19 mouse cellular contexts compared by ENCODE assay signal in the genomic region with DNA sequence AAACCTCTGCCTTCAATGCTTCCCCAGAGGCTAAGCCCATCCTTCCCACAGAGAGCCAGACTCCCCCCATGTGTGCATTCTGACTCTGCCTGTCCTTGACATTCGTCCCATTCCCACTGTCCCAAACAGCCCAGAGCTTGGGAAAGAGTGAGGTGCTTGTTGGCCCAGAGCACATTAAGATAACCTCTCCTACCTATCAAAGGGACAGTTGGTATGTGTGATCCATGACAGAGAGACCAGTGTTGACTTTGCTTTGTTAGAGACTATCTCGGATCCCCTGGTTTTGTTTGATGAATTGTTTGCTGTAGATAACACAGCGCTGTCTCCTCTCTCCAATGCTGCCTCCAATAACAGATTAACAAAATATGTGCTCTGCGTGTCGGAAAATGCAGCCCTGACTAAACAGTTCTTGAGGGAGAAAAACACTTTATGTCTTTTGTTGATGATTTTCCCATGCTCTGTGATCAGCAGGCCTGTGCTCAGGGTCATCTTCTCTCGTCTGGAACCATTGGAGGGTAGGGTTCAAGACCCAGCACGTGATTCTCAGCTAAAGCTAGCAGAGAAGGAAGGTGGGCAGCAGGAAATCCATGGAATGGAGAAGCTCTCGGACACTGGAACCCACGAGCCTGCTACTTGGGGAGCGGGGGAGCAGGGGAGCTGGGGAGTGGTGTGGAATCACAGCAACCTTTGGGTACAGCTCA.
DNase-seq lines count a peak whose midpoint lies in the region; ATAC-seq and TF ChIP-seq lines count a peak whose summit lies in the region.
"Had no signal": no experiment of that assay in that cellular context is flagged by ENCODE, and none has a peak within 500 bp of the region (broad histone marks: within the 10 kb centered on the region; RNA-seq: fewer than 3 reads in every experiment).

No protein-coding gene starts in this region.

- no peak overlapping the region for H3K9ac ChIP-seq in heart, embryonic 14.5 days (ENCODE audit: low read length)
- H3K9ac ChIP-seq in stomach, embryonic 14.5 days (replicated peaks; ENCODE audit: low read depth, low read length): no peak overlapping the region
- no peak overlapping the region for H3K9ac ChIP-seq in stomach, postnatal 0 days (ENCODE audit: low read length)
- H3K9ac ChIP-seq in liver, embryonic 14.5 days (replicated peaks): no peak overlapping the region
- H3K9ac ChIP-seq in hindbrain, embryonic 14.5 days: no peak overlapping the region
- no peak overlapping the region for H3K9ac ChIP-seq in intestine, embryonic 15.5 days
- H3K9ac ChIP-seq: embryonic facial prominence, embryonic 15.5 days; kidney, embryonic 15.5 days; neural tube, embryonic 12.5 days had no signal

- H3K27me3 ChIP-seq in heart, embryonic 14.5 days (ENCODE audit: control insufficient read depth, insufficient read depth, low read length): no peaks in the 10 kb centered on the region
- H3K27me3 ChIP-seq in stomach, embryonic 14.5 days (ENCODE audit: control insufficient read depth, insufficient read depth, low read length): no peaks in the 10 kb centered on the region
- no peaks in the 10 kb centered on the region for H3K27me3 ChIP-seq in stomach, postnatal 0 days (ENCODE audit: control insufficient read depth, insufficient read depth, low read length)
- H3K27me3 ChIP-seq in liver, embryonic 14.5 days (ENCODE audit: control insufficient read depth, insufficient read depth, low read length): no peaks in the 10 kb centered on the region
- H3K27me3 ChIP-seq in hindbrain, embryonic 14.5 days (ENCODE audit: control insufficient read depth, insufficient read depth, low read length): no peaks in the 10 kb centered on the region
- H3K27me3 ChIP-seq in intestine, embryonic 15.5 days (replicated peaks): no peaks in the 10 kb centered on the region
- H3K27me3 ChIP-seq: embryonic facial prominence, embryonic 15.5 days; kidney, embryonic 15.5 days; neural tube, embryonic 12.5 days had no signal

- DNase-seq in heart, adult 9 months (ENCODE audit: low spot score in 2 of 2): no peak
- DNase-seq in stomach, postnatal 0 days (ENCODE audit: low spot score): no peak
- DNase-seq in liver, embryonic 14.5 days (ENCODE audit: low read depth in 3 of 3, low spot score in 3 of 3): peak; percentile 6 to 25 (median 24)
- no peak for DNase-seq in hindbrain, embryonic 14.5 days (ENCODE audit: low spot score)
- DNase-seq: cerebellum, adult 18-20 months; cerebellum, postnatal 36 days; gastrocnemius, adult 2 months; right cerebral cortex, postnatal 14 days; spleen, adult 18-20 months had no signal

- no peak for TF ChIP-seq EP300 in stomach, postnatal 0 days (optimal IDR thresholded peaks at IDR 0.05)
- no peak for TF ChIP-seq EP300 in liver, embryonic 14.5 days (IDR thresholded peaks at IDR 0.05; ENCODE audit: low read depth)

- H3K4me3 ChIP-seq in heart, embryonic 14.5 days (ENCODE audit: control insufficient read depth in 1 of 2, insufficient read depth in 1 of 2, low read depth in 1 of 2, low read length in 2 of 2): no peak overlapping the region
- H3K4me3 ChIP-seq in stomach, embryonic 14.5 days (ENCODE audit: low read depth, low read length): no peak overlapping the region
- H3K4me3 ChIP-seq in stomach, postnatal 0 days (ENCODE audit: low read depth, low read length): no peak overlapping the region
- H3K4me3 ChIP-seq in liver, embryonic 14.5 days (ENCODE audit: insufficient read depth in 1 of 2, low read depth in 2 of 2, low read length in 2 of 2): no peak overlapping the region
- H3K4me3 ChIP-seq in hindbrain, embryonic 14.5 days (replicated peaks; ENCODE audit: low read length): no peak overlapping the region
- H3K4me3 ChIP-seq in intestine, embryonic 15.5 days (replicated peaks): no peak overlapping the region
- H3K4me3 ChIP-seq: embryonic facial prominence, embryonic 15.5 days; gastrocnemius, adult 2 months; kidney, embryonic 15.5 days; midbrain, embryonic 10.5 days; neural tube, embryonic 12.5 days had no signal

- no peak for TF ChIP-seq CTCF in stomach, postnatal 0 days (IDR thresholded peaks at IDR 0.05; ENCODE audit: low read depth)
- TF ChIP-seq CTCF in liver, embryonic 14.5 days (IDR thresholded peaks at IDR 0.05; ENCODE audit: low read depth): no peak

- no peaks in the 10 kb centered on the region for H3K9me3 ChIP-seq in heart, embryonic 14.5 days (ENCODE audit: control insufficient read depth, low read length)
- no peaks in the 10 kb centered on the region for H3K9me3 ChIP-seq in stomach, embryonic 14.5 days (ENCODE audit: control insufficient read depth, low read depth, low read length)
- no peaks in the 10 kb centered on the region for H3K9me3 ChIP-seq in stomach, postnatal 0 days (ENCODE audit: control insufficient read depth, low read length)
- H3K9me3 ChIP-seq in liver, embryonic 14.5 days (ENCODE audit: control insufficient read depth, low read length): no peaks in the 10 kb centered on the region
- H3K9me3 ChIP-seq in hindbrain, embryonic 14.5 days (ENCODE audit: control insufficient read depth, low read length): no peaks in the 10 kb centered on the region
- H3K9me3 ChIP-seq in intestine, embryonic 15.5 days: no peaks in the 10 kb centered on the region
- H3K9me3 ChIP-seq: embryonic facial prominence, embryonic 15.5 days; kidney, embryonic 15.5 days; midbrain, embryonic 10.5 days; neural tube, embryonic 12.5 days had no signal

- peak overlapping the region in 1 of 2 experiments; percentile 28; a peak in 1 of 4 replicates for H3K27ac ChIP-seq in heart, embryonic 14.5 days (replicated peaks in 1 of 2; ENCODE audit: control insufficient read depth in 1 of 2, insufficient read depth in 1 of 2, low read depth in 2 of 2, low read length in 2 of 2)
- H3K27ac ChIP-seq in stomach, embryonic 14.5 days (ENCODE audit: low read length): no peak overlapping the region
- no peak overlapping the region for H3K27ac ChIP-seq in stomach, postnatal 0 days (replicated peaks)
- no peak overlapping the region for H3K27ac ChIP-seq in liver, embryonic 14.5 days
- no peak overlapping the region for H3K27ac ChIP-seq in hindbrain, embryonic 14.5 days
- no peak overlapping the region for H3K27ac ChIP-seq in intestine, embryonic 15.5 days
- H3K27ac ChIP-seq: embryonic facial prominence, embryonic 15.5 days; gastrocnemius, adult 2 months; kidney, embryonic 15.5 days; macrophage; midbrain, embryonic 10.5 days; neural tube, embryonic 12.5 days had no signal

- WGBS in heart, embryonic 14.5 days: 48% methylated on average over 10 of the region's 10 CpGs
- 51% methylated on average over 10 of the region's 10 CpGs for WGBS in stomach, embryonic 14.5 days
- 46% methylated on average over 10 of the region's 10 CpGs for WGBS in stomach, postnatal 0 days
- WGBS in liver, embryonic 14.5 days (ENCODE audit: insufficient replicate concordance): 52% methylated on average over 10 of the region's 10 CpGs
- 79% methylated on average over 10 of the region's 10 CpGs for WGBS in hindbrain, embryonic 14.5 days
- WGBS in intestine, embryonic 15.5 days: 47% methylated on average over 10 of the region's 10 CpGs

- H3K4me2 ChIP-seq in heart, embryonic 14.5 days (ENCODE audit: low read length): no peak overlapping the region
- no peak overlapping the region for H3K4me2 ChIP-seq in stomach, embryonic 14.5 days (replicated peaks; ENCODE audit: low read depth, low read length)
- no peak overlapping the region for H3K4me2 ChIP-seq in stomach, postnatal 0 days (replicated peaks; ENCODE audit: low read depth)
- H3K4me2 ChIP-seq in liver, embryonic 14.5 days (ENCODE audit: low read depth): no peak overlapping the region
- no peak overlapping the region for H3K4me2 ChIP-seq in hindbrain, embryonic 14.5 days (replicated peaks)
- H3K4me2 ChIP-seq in intestine, embryonic 15.5 days (replicated peaks): no peak overlapping the region
- H3K4me2 ChIP-seq: embryonic facial prominence, embryonic 15.5 days; kidney, embryonic 15.5 days; neural tube, embryonic 12.5 days had no signal

- peak; percentile 71 for ATAC-seq in heart, embryonic 14.5 days (ENCODE audit: insufficient number of reproducible peaks, insufficient read depth, low FRiP score, low read depth)
- ATAC-seq in stomach, embryonic 14.5 days (ENCODE audit: insufficient number of reproducible peaks, insufficient read depth, low FRiP score, low read depth): 0 out of 2 replicates have a peak, but pooled peaks have one; percentile 46
- no peak for ATAC-seq in stomach, postnatal 0 days (ENCODE audit: low FRiP score, low TSS enrichment)
- peak; percentile 80 for ATAC-seq in liver, embryonic 14.5 days (ENCODE audit: insufficient read depth)
- ATAC-seq in hindbrain, embryonic 14.5 days (ENCODE audit: low FRiP score): no peak
- ATAC-seq in intestine, embryonic 15.5 days: no peak
- ATAC-seq: hindbrain, embryonic 16.5 days; intestine, postnatal 0 days had no signal

- H3K4me1 ChIP-seq in heart, embryonic 14.5 days (ENCODE audit: control insufficient read depth in 2 of 2, insufficient read depth in 2 of 2, low read length in 2 of 2): no peaks in the 10 kb centered on the region
- H3K4me1 ChIP-seq in stomach, embryonic 14.5 days (ENCODE audit: control insufficient read depth, insufficient read depth, low read length): no peaks in the 10 kb centered on the region
- H3K4me1 ChIP-seq in stomach, postnatal 0 days (replicated peaks; ENCODE audit: control insufficient read depth, insufficient read depth): no peaks in the 10 kb centered on the region
- H3K4me1 ChIP-seq in liver, embryonic 14.5 days (replicated peaks; ENCODE audit: control insufficient read depth in 2 of 2, insufficient read depth in 2 of 2, low read length in 1 of 2): peaks cover 0 to 2% of the 10 kb centered on the region in 2 experiments; a peak in 1 of 4 replicates
- H3K4me1 ChIP-seq in hindbrain, embryonic 14.5 days (replicated peaks; ENCODE audit: control insufficient read depth, insufficient read depth, low read length): no peaks in the 10 kb centered on the region
- no peaks in the 10 kb centered on the region for H3K4me1 ChIP-seq in intestine, embryonic 15.5 days (replicated peaks)
- H3K4me1 ChIP-seq: embryonic facial prominence, embryonic 15.5 days; kidney, embryonic 15.5 days; midbrain, embryonic 10.5 days; neural tube, embryonic 12.5 days had no signal

- no peaks in the 10 kb centered on the region for H3K36me3 ChIP-seq in heart, embryonic 14.5 days (ENCODE audit: control insufficient read depth, insufficient read depth, low read length)
- H3K36me3 ChIP-seq in stomach, embryonic 14.5 days (ENCODE audit: control insufficient read depth, insufficient read depth, low read length): no peaks in the 10 kb centered on the region
- H3K36me3 ChIP-seq in stomach, postnatal 0 days (ENCODE audit: control insufficient read depth, insufficient read depth, low read length): no peaks in the 10 kb centered on the region
- no peaks in the 10 kb centered on the region for H3K36me3 ChIP-seq in liver, embryonic 14.5 days (replicated peaks; ENCODE audit: control insufficient read depth, insufficient read depth, low read depth)
- no peaks in the 10 kb centered on the region for H3K36me3 ChIP-seq in hindbrain, embryonic 14.5 days (replicated peaks; ENCODE audit: control insufficient read depth, insufficient read depth)
- H3K36me3 ChIP-seq in intestine, embryonic 15.5 days: no peaks in the 10 kb centered on the region
- H3K36me3 ChIP-seq: embryonic facial prominence, embryonic 15.5 days; kidney, embryonic 15.5 days; midbrain, embryonic 10.5 days; neural tube, embryonic 12.5 days had no signal

Comparison
In these comparisons a context has a peak if more than half of its experiments do, and no peak if none do; other contexts are left out.
1. ATAC-seq: peak in heart, embryonic 14.5 days (single experiment), stomach, embryonic 14.5 days (single experiment) and liver, embryonic 14.5 days (single experiment); none in stomach, postnatal 0 days (single experiment), hindbrain, embryonic 14.5 days (single experiment) and intestine, embryonic 15.5 days (single experiment).
2. DNase-seq: peak in liver, embryonic 14.5 days (3 of 3); none in heart, adult 9 months (0 of 2), stomach, postnatal 0 days (single experiment) and hindbrain, embryonic 14.5 days (single experiment).